Mouse (Mus musculus) erythroblast, embryonic 14.5 days (primary cell): ENCODE measurements around the gene Ryr2. TPM values are rescaled to one million over a fixed set of nuclear protein-coding genes. Genes with fewer than 3 reads are reported as not detected.
"Not testable (repeated sequence)": the region's sequence is repeated elsewhere in the genome, so short reads cannot be mapped to it uniquely, and the experiment has no call there.

Source experiments
- H3K27me3 ChIP-seq: 2 replicates; pipeline ENCODE4 v1.6.1; 2012; ENCODE audit warnings: inconsistent platforms; ENCODE audit not compliant: control insufficient read depth
- H3K36me3 ChIP-seq: 2 replicates; pipeline ENCODE4 v1.6.1; 2012; ENCODE audit warnings: mild to moderate bottlenecking, inconsistent platforms; ENCODE audit not compliant: control insufficient read depth
- H3K4me1 ChIP-seq: 2 replicates; pipeline ENCODE4 v1.6.1; 2012; ENCODE audit warnings: inconsistent platforms; ENCODE audit not compliant: control insufficient read depth
- H3K4me3 ChIP-seq: replicated peaks from 2 replicates; pipeline ENCODE3; 2012; ENCODE audit warnings: moderate library complexity, mild to moderate bottlenecking, inconsistent platforms
- H3K9me3 ChIP-seq: 2 replicates; pipeline ENCODE4 v1.6.1; 2012; ENCODE audit warnings: low read length, inconsistent platforms, mixed read lengths; ENCODE audit not compliant: control insufficient read depth
- GATA1 ChIP-seq: IDR thresholded peaks from 2 replicates; pipeline ENCODE4 v1.6.1; 2012; ENCODE audit warnings: low read length, inconsistent platforms, mixed read lengths
- TAL1 ChIP-seq: IDR thresholded peaks from 3 replicates; pipeline ENCODE4 v1.6.1; 2012; ENCODE audit warnings: low read length, inconsistent platforms, mixed read lengths
- polyA plus RNA-seq: library from polyadenylated mRNA; stranded (reverse); fragments of >175 nt; gene quantifications from 2 replicates; pipeline ENCODE4 v1.2.3, GENCODE M21; 2012

Gene Ryr2
- polyA plus RNA-seq, 1 experiment: not detected

GRCm38 (mm10) chr13:11636383-11636782 is 470.4 kb downstream of the Ryr2 start:
- Histone ChIP-seq H3K36me3 (no peaks in the 10 kb centered on the region), H3K4me1 (no peaks in the 10 kb centered on the region), H3K4me3 (no peak overlapping the region), H3K9me3 (no peaks in the 10 kb centered on the region), H3K27me3 (no peaks in the 10 kb centered on the region)
- no peak for TF ChIP-seq TAL1
- no peak for TF ChIP-seq GATA1

- peaks cover 5% of the 10 kb centered on the region; the same call in 1 of the 2 replicates for H3K9me3 ChIP-seq
- TF ChIP-seq GATA1 (no peak), TAL1 (no peak)
Measured at GRCm38 (mm10) chr13:11624513-11624912, 482.2 kb downstream of the Ryr2 start.

DNA sequence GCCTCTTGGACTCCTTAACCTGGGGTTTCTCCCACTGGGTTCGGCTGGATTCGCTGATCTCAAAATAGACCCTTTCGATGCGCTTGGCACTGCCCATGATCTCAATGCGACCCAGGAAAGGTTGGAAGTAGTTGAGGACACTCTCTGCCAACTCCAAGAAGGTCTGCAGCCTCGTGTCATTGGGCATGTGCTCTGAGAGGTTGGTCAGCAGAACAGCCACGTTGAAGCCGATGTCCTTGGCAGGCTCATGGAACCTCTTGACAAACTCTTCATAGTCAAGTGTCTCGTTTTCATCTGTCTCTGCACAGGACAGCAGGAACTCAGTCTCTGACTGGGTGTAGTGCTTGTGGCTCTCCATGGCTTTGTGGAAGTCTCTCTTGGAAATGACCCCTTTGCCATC is 511.3 kb downstream of the Ryr2 start:
- no peaks in the 10 kb centered on the region for H3K4me1 ChIP-seq
- no peaks in the 10 kb centered on the region for H3K36me3 ChIP-seq
- no peaks in the 10 kb centered on the region for H3K27me3 ChIP-seq
- H3K4me3 ChIP-seq: no peak overlapping the region
- no peak for TF ChIP-seq GATA1
- no peak for TF ChIP-seq TAL1
- H3K9me3 ChIP-seq: no peaks in the 10 kb centered on the region; the same call in 1 of the 2 replicates

More at GRCm38 (mm10) chr13:11624513-11624912, 482.2 kb downstream of the Ryr2 start:
- H3K27me3 ChIP-seq: no peaks in the 10 kb centered on the region
- no peaks in the 10 kb centered on the region for H3K4me1 ChIP-seq
- no peak overlapping the region for H3K4me3 ChIP-seq
- H3K36me3 ChIP-seq: no peaks in the 10 kb centered on the region

DNA sequence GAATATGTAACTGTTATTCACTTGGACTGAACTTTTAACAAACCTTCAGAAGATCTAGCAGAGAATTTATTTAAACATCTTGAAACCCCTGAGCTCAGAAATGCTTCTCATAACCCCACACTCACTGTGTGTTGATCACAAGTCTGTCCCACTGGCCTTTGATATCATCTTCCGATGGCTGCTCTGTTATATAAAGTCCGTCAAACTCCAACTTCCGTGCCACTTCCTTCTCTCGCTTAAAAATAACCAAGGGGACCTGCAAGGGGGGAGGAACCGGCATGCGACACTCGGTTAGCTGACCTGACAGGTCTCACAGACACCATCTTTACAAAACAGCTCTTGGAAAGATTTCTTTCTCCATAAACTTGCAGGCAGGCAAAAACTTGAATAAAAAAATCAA is 521.5 kb downstream of the Ryr2 start:
- Histone ChIP-seq H3K4me3 (no peak overlapping the region), H3K4me1 (no peaks in the 10 kb centered on the region), H3K27me3 (no peaks in the 10 kb centered on the region), H3K36me3 (no peaks in the 10 kb centered on the region), H3K9me3 (no peaks in the 10 kb centered on the region)
- TF ChIP-seq TAL1 (no peak), GATA1 (no peak)

DNA sequence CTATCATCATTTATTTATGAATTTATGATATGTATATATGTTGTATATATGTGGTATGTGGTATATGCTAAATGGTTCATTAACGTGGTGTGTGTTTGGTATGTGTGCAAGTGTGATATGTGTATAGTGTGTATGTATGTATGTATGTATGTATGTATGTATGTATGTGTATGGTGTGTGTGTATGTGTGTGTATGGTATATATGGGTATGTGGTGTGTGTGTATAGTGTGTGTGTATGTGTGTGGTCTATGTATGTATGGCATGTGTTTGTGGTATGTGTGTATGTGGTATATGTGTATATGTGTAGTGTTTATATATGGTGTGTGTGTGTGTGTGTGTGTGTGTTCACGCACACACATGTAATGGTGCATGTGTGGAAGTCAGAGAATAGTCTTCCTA is 534.2 kb downstream of the Ryr2 start:
- Histone ChIP-seq H3K36me3 (no peaks in the 10 kb centered on the region), H3K27me3 (no peaks in the 10 kb centered on the region), H3K4me3 (no peak overlapping the region), H3K9me3 (no peaks in the 10 kb centered on the region), H3K4me1 (no peaks in the 10 kb centered on the region)
- TF ChIP-seq GATA1 (no peak), TAL1 (no peak)

DNA sequence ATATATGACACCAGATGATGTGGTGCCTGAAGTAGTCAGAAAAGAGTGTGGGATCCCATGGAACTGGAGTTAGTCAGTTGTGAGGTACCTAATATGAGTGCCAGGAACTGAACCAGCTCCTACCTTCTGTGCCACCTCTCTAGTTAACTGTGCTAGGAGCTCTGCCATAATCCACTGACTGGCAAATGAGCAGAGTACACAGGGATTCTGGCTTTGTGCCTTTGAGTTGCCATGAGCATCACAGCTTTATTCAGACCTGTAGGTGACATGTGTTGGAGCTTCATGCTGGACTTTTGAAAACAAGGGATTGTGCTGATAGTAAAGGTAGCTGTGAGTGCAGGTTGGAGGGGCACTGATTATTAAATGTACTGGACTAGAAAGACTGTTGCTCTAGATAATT is 539.4 kb downstream of the Ryr2 start:
- Histone ChIP-seq H3K36me3 (no peaks in the 10 kb centered on the region), H3K27me3 (no peaks in the 10 kb centered on the region), H3K4me1 (no peaks in the 10 kb centered on the region), H3K4me3 (no peak overlapping the region), H3K9me3 (no peaks in the 10 kb centered on the region)
- no peak for TF ChIP-seq GATA1
- TF ChIP-seq TAL1: no peak

GRCm38 (mm10) chr13:11566486-11566885 is 540.3 kb downstream of the Ryr2 start:
- Histone ChIP-seq H3K4me3 (no peak overlapping the region), H3K27me3 (no peaks in the 10 kb centered on the region), H3K4me1 (no peaks in the 10 kb centered on the region), H3K36me3 (no peaks in the 10 kb centered on the region), H3K9me3 (no peaks in the 10 kb centered on the region)
- TF ChIP-seq GATA1 (no peak), TAL1 (no peak)

DNA sequence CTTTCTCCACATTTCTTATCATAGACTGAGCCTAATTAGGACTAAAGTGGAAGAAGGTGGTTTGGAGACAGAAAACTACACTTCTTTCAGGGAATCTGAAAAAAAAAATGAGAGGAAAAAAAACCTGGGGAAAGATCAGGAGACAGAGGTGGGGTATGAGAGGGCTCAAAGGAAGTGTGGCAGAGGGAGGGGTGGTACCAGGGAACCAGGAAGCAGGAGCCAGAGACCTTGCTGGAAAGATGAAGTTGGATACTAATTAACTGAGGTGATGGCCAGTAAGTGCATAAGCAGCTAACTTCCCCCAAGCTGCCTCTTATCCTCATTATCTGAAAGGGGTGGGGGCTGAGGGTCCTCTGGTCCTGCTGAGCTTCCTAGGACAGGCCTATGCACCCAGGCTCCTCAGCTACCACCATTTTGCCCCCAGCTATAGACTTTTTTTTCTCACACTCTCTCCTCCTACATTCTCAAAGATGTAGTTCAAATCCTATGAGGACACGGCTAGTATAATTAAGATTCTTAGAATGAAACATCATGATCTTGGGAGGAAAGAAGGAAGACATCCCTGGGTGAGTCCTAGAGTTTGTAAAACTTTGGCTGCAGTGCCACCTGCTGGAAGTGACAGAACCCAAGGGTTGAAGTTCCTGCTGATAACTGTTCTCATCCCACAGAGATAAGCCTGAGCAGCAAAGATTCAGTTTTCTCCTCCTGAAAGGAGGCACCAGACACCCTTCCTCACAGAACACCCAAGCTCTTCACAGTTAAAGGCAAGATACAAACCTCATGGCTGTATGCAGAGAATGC is 543.3 kb downstream of the Ryr2 start:
- H3K4me1 ChIP-seq: no peaks in the 10 kb centered on the region
- no peaks in the 10 kb centered on the region for H3K36me3 ChIP-seq
- no peaks in the 10 kb centered on the region for H3K9me3 ChIP-seq
- TF ChIP-seq TAL1: no peak
- TF ChIP-seq GATA1: no peak
- no peaks in the 10 kb centered on the region for H3K27me3 ChIP-seq
- H3K4me3 ChIP-seq: no peak overlapping the region

GRCm38 (mm10) chr13:11549644-11550043 is 557.1 kb downstream of the Ryr2 start:
- TF ChIP-seq GATA1: no peak
- H3K9me3 ChIP-seq: no peaks in the 10 kb centered on the region

DNA sequence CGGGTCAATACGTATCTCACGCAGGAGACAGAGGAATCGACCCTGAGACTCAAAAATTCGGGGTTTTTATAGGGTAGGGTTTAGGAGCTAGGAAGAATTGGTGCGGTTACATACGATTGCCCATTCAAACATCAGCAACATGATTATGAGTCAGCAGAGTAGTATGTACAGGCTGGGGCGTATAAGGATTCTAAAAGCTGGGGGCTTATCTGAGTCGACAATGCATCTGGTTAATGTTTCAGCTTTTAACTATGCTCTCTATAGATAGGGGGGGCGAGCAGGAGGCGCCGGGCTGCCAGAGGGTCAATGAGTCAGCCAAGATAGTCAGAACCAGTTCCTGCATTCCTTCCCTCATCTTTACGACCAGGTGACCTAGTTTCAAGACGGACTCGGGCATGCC is 557.6 kb downstream of the Ryr2 start:
- not testable (repeated sequence) for H3K9me3 ChIP-seq, H3K36me3 ChIP-seq, H3K27me3 ChIP-seq, H3K4me3 ChIP-seq, H3K4me1 ChIP-seq

More at GRCm38 (mm10) chr13:11549644-11550043, 557.1 kb downstream of the Ryr2 start:
- Histone ChIP-seq H3K4me1 (no peaks in the 10 kb centered on the region), H3K36me3 (no peaks in the 10 kb centered on the region), H3K4me3 (no peak overlapping the region), H3K27me3 (no peaks in the 10 kb centered on the region)
